Mouse (Mus musculus) lung, postnatal 10 days (tissue): Measurements from ENCODE around the gene Gm45844.
A peak's percentile ranks its signal among the peaks of the same experiment; 100 is the strongest.
"Not testable (repeated sequence)": the region's sequence is repeated elsewhere in the genome, so short reads cannot be mapped to it uniquely, and the experiment has no call there.

Source experiments
- DNase-seq: peaks from one replicate; pipeline ENCODE4 v3.0.0; 2021

The Gm45844 gene

GRCm38 (mm10) chr7:7277966-7278567 is at the start of gene Gm45844:
Gm45844 (minus strand) TSS chr7:7278289.
- peak; percentile 92 for DNase-seq

GRCm38 (mm10) chr7:7295595-7295994 is 17.5 kb upstream of the Gm45844 start:
- DNase-seq: peak; percentile 69

- no peak for DNase-seq
These were observed 3.3 kb upstream of the Gm45844 start for GRCm38 (mm10) chr7:7281383-7281782.

- DNase-seq: peak; percentile 28
These were observed 533 bp downstream of the Gm45844 start for GRCm38 (mm10) chr7:7277556-7277955.

GRCm38 (mm10) chr7:7247228-7247627 is 30.9 kb downstream of the Gm45844 start, which contains the start of gene Vmn2r29:
Vmn2r29 (minus strand) TSS chr7:7247328.
- DNase-seq: not testable (repeated sequence)

- DNase-seq: peak; percentile 61
These were observed 68.6 kb downstream of the Gm45844 start, which contains the start of gene Zfp772 for GRCm38 (mm10) chr7:7209313-7210151. Zfp772 (minus strand) TSS chr7:7209998.

- peak; percentile 75 for DNase-seq
These were observed 89.7 kb downstream of the Gm45844 start for GRCm38 (mm10) chr7:7188191-7188942.

GRCm38 (mm10) chr7:7187417-7188190 is 90.5 kb downstream of the Gm45844 start:
- DNase-seq: no peak

GRCm38 (mm10) chr7:7185897-7186296 is 92.2 kb downstream of the Gm45844 start:
- no peak for DNase-seq

- peak; percentile 74 for DNase-seq
These were observed 106.6 kb downstream of the Gm45844 start, which contains the start of gene Zfp418 for GRCm38 (mm10) chr7:7171227-7172147. Zfp418 (plus strand) TSS chr7:7171330.
